Mouse (Mus musculus): ENCODE measurements around the gene Gm12695. TPM values are rescaled to one million over a fixed set of nuclear protein-coding genes. Genes with fewer than 3 reads are reported as not detected.

Gm12695 gene
- not detected for polyA plus RNA-seq (2015; fragmentation: Illumina TruSeq; extraction: RNeasy Lipid Tissue Mini Kit (QIAGEN cat#74804); ENCODE audit: insufficient read depth, low replicate concordance)

GRCm38 (mm10) chr4:96785086-96785485 lies at the start of gene Gm12695:
Gene Gm12695 (minus strand): TSS chr4:96785186.

Other genes starting within 250 kb of the Gm12695 start
- gene Cyp2j6, start 231.5 kb downstream of the Gm12695 start, polyA plus RNA-seq (2015; fragmentation: Illumina TruSeq; extraction: RNeasy Lipid Tissue Mini Kit (QIAGEN cat#74804); ENCODE audit: insufficient read depth, low replicate concordance), result 2.6 TPM
- gene Cyp2j9, start 193.6 kb downstream of the Gm12695 start, polyA plus RNA-seq (2015; fragmentation: Illumina TruSeq; extraction: RNeasy Lipid Tissue Mini Kit (QIAGEN cat#74804); ENCODE audit: insufficient read depth, low replicate concordance), result 2.4 TPM
- not detected for gene Cyp2j5, start 121.0 kb downstream of the Gm12695 start, polyA plus RNA-seq (2015; fragmentation: Illumina TruSeq; extraction: RNeasy Lipid Tissue Mini Kit (QIAGEN cat#74804); ENCODE audit: insufficient read depth, low replicate concordance)